Comparison of ENCODE assay signal across 14 mouse cellular contexts in genomic region chr3:147092188-147093075, GRCm38 (mm10).
A peak's percentile ranks its signal among the peaks of the same experiment; 100 is the strongest.
DNase-seq lines count a peak whose midpoint lies in the region; ATAC-seq and TF ChIP-seq lines count a peak whose summit lies in the region.
"Had no signal": no experiment of that assay in that cellular context is flagged by ENCODE, and none has a peak within 500 bp of the region (broad histone marks: within the 10 kb centered on the region; RNA-seq: fewer than 3 reads in every experiment).

No protein-coding gene starts in this region.

- no peak overlapping the region for H3K9ac ChIP-seq in midbrain, embryonic 16.5 days (ENCODE audit: low read depth, low read length)
- H3K9ac ChIP-seq: limb, embryonic 15.5 days had no signal

- H3K9me3 ChIP-seq in midbrain, embryonic 16.5 days (replicated peaks; ENCODE audit: control insufficient read depth, low read length, poor library complexity, severe bottlenecking), result no peaks in the 10 kb centered on the region
- H3K9me3 ChIP-seq: limb, embryonic 15.5 days had no signal

- peak; percentile 58 to 61 for DNase-seq in cerebellum, postnatal 10 days
- DNase-seq in layer of hippocampus, adult 18-20 months (ENCODE audit: low spot score in 2 of 2), result peak; percentile 17 to 43
- no peak for DNase-seq in layer of hippocampus, postnatal 36 days
- no peak for DNase-seq in Patski (ENCODE audit: low read depth, low spot score)
- no peak for DNase-seq in ovary, postnatal 36 days (ENCODE audit: low spot score)
- DNase-seq in thymus, postnatal 14 days, result no peak
- DNase-seq: adrenal gland, adult 8-10 months; cerebellum, adult 9-11 months; heart, adult 18-20 months; kidney, postnatal 36 days had no signal

- no peaks in the 10 kb centered on the region for H3K36me3 ChIP-seq in midbrain, embryonic 16.5 days (ENCODE audit: control insufficient read depth, insufficient read depth, low read length)
- H3K36me3 ChIP-seq: limb, embryonic 15.5 days had no signal

- 0 out of 2 replicates have a peak overlapping the region, but pooled peaks have one; percentile 13 for H3K27ac ChIP-seq in midbrain, embryonic 16.5 days (ENCODE audit: low read length)
- H3K27ac ChIP-seq: limb, embryonic 15.5 days had no signal

- POLR2A ChIA-PET in Patski (lab: Charles Lee), result interaction anchor here (0.5 kb wide), 1 partner anchor 1083 kb away, joined by 5 read pairs; no protein-coding TSS in a partner anchor

- peaks cover 8% of the 10 kb centered on the region for H3K27me3 ChIP-seq in Patski
- H3K27me3 ChIP-seq in midbrain, embryonic 16.5 days (ENCODE audit: control insufficient read depth, insufficient read depth, low read depth, low read length), result no peaks in the 10 kb centered on the region; the same call in 1 of the 2 replicates

- H3K4me3 ChIP-seq in midbrain, embryonic 16.5 days (ENCODE audit: low read depth, low read length), result no peak overlapping the region
- H3K4me3 ChIP-seq: erythroblast, embryonic 14.5 days; limb, embryonic 15.5 days had no signal

- peak; percentile 29 for TF ChIP-seq CTCF in Patski (IDR thresholded peaks at IDR 0.05)

- CTCF ChIA-PET in Patski (lab: Charles Lee), result interaction anchor here (0.8 to 1.5 kb wide), 3 partner anchors 10 to 37 kb away, joined by 3 to 4 read pairs (median 3); no protein-coding TSS in a partner anchor

- WGBS in midbrain, embryonic 16.5 days, result 45% methylated on average over 8 of the region's 8 CpGs

- no peak overlapping the region for H3K4me2 ChIP-seq in midbrain, embryonic 16.5 days (ENCODE audit: low read length)
- H3K4me2 ChIP-seq: limb, embryonic 15.5 days had no signal

- ATAC-seq in cerebellum, adult (ENCODE audit: insufficient number of reproducible peaks, low FRiP score, low TSS enrichment), result no peak
- no peak for ATAC-seq in Patski
- ATAC-seq in midbrain, embryonic 16.5 days, result no peak

- in situ Hi-C loops in Patski (cut with MboI; ENCODE audit: low pct_unique_long_range_greater_than_20kb), result no loop called here

- H3K4me1 ChIP-seq in midbrain, embryonic 16.5 days (ENCODE audit: control insufficient read depth, insufficient read depth, low read length), result peaks cover 2% of the 10 kb centered on the region; the same call in 1 of the 2 replicates

Comparison
In these comparisons a context has a peak if more than half of its experiments do, and no peak if none do; other contexts are left out.
1. DNase-seq: peak in cerebellum, postnatal 10 days (2 of 2) and layer of hippocampus, adult 18-20 months (2 of 2); none in layer of hippocampus, postnatal 36 days (0 of 2), Patski (single experiment), ovary, postnatal 36 days (single experiment) and thymus, postnatal 14 days (single experiment).